ENCODE assay signal across 13 mouse cellular contexts in the genomic region with DNA sequence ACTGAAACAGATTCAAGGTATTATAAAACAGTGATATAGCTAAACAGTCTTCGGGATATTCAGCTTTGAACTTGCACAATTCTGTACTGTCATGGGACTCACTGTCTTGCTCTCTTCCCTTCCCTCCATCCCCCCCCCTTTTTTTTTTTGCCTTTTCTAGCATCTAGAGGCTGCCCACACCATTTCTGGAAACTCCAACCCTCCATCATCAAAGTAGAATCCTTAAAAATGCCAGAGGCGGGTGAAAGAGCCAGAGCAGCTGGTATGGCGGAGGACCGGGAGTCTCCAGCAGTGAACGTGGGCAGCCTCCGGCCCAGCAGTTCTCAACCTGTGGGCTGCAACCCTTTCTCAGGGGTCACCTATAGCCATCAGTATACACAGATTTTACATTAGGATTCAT.
"Had no signal": no experiment of that assay in that cellular context is flagged by ENCODE, and none has a peak within 500 bp of the region (broad histone marks: within the 10 kb centered on the region; RNA-seq: fewer than 3 reads in every experiment).

No protein-coding gene starts in this region.

- H3K4me2 ChIP-seq: limb, embryonic 12.5 days; liver, embryonic 13.5 days; lung, embryonic 15.5 days; midbrain, embryonic 11.5 days; neural tube, embryonic 15.5 days; stomach, embryonic 15.5 days had no signal

- H3K9me3 ChIP-seq: limb, embryonic 12.5 days; liver, embryonic 13.5 days; lung, embryonic 15.5 days; neural tube, embryonic 15.5 days; stomach, embryonic 15.5 days had no signal

- H3K27me3 ChIP-seq: limb, embryonic 12.5 days; liver, embryonic 13.5 days; lung, embryonic 15.5 days; neural tube, embryonic 15.5 days; stomach, embryonic 15.5 days had no signal

- H3K36me3 ChIP-seq: stomach, embryonic 15.5 days had no signal

- H3K4me1 ChIP-seq: stomach, embryonic 15.5 days had no signal

- H3K4me3 ChIP-seq: limb, embryonic 12.5 days; liver, embryonic 13.5 days; lung, embryonic 15.5 days; myocyte; neural tube, embryonic 15.5 days; stomach, embryonic 15.5 days had no signal

- DNase-seq: kidney, adult 11 months; kidney, postnatal 10 days; kidney, postnatal 4 days; liver; liver, embryonic 13.5 days; liver, postnatal 0 days; thymus, postnatal 36 days had no signal

- H3K9ac ChIP-seq: limb, embryonic 12.5 days; liver, embryonic 13.5 days; liver, postnatal 0 days; lung, embryonic 15.5 days; neural tube, embryonic 15.5 days; stomach, embryonic 15.5 days had no signal

- H3K27ac ChIP-seq: limb, embryonic 12.5 days; liver, embryonic 13.5 days; lung, embryonic 15.5 days; stomach, embryonic 15.5 days had no signal
